Mouse (Mus musculus) neural tube, embryonic 12.5 days (tissue): Measurements from ENCODE around the gene Zc3h18. TPM values are rescaled to one million over a fixed set of nuclear protein-coding genes. Genes with fewer than 3 reads are reported as not detected.
A peak's percentile ranks its signal among the peaks of the same experiment; 100 is the strongest.

Experiments
- ATAC-seq: fragments of 200-750 bp; cut with Nextera tagmentation; 2 replicates; pipeline ENCODE4 v1.8.0; 2017; ENCODE audit warnings: low read depth, mild to moderate bottlenecking, moderate TSS enrichment, moderate library complexity; ENCODE audit not compliant: low FRiP score
- H3K27ac ChIP-seq: fragments of 300-500 bp; sonication (generic); 2 replicates; pipeline ENCODE4 v1.5.1; 2016
- H3K27me3 ChIP-seq: fragments of 300-500 bp; sonication (generic); replicated peaks from 2 replicates; pipeline ENCODE4 v1.6.1; 2016; ENCODE audit warnings: mild to moderate bottlenecking
- H3K36me3 ChIP-seq: fragments of 300-500 bp; sonication (generic); 2 replicates; pipeline ENCODE4 v1.6.1; 2016; ENCODE audit warnings: mild to moderate bottlenecking
- H3K4me1 ChIP-seq: fragments of 300-500 bp; sonication (generic); 2 replicates; pipeline ENCODE4 v1.6.1; 2016
- H3K4me2 ChIP-seq: fragments of 300-500 bp; sonication (generic); replicated peaks from 2 replicates; pipeline ENCODE4 v1.6.1; 2016; ENCODE audit warnings: mild to moderate bottlenecking
- H3K4me3 ChIP-seq: fragments of 300-500 bp; sonication (generic); 2 replicates; pipeline ENCODE4 v1.5.1; 2016
- H3K9ac ChIP-seq: fragments of 300-500 bp; sonication (generic); 2 replicates; pipeline ENCODE4 v1.6.1; 2016; ENCODE audit warnings: mild to moderate bottlenecking
- H3K9me3 ChIP-seq: fragments of 300-500 bp; sonication (generic); 2 replicates; pipeline ENCODE4 v1.6.1; 2016; ENCODE audit warnings: mild to moderate bottlenecking
- WGBS: fragments of 180-500 bp; shearing (Covaris S2); methylation state at CpG from one replicate; pipeline ENCODE4 v1.1.7; 2016; 5-methylcytosine and 5-hydroxymethylcytosine counted together
- polyA plus RNA-seq: library from polyadenylated mRNA; unstranded; fragments of >200 nt; fragmentation: Nextera tagmentation; extraction: Ambion mirVana; gene quantifications from 2 replicates; pipeline ENCODE4 v1.2.1, GENCODE M21; 2016

Zc3h18 gene
- polyA plus RNA-seq, 1 experiment from 2014 or later: 62.4 TPM

DNA sequence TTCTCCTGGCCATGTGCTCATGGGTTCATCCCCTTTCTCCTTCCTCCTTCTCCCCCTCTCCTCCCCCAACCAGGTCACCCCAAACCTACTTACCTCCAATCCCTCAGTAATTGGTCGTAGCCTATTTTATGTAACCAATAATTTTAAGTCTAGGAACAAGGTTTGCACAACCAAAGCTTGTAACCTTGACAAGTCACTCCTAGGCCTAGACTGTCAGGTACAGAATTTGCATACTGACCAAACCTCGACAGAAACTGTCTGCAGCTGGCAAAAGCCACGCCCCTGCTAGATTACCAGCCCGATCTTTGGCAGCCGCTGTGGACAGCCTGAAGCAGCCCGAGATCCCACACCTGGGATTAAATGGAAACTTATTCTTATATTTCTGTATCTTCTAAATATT lies 4.7 kb upstream of the Zc3h18 start:
- Histone ChIP-seq H3K27me3 (no peaks in the 10 kb centered on the region), H3K4me2 (no peak overlapping the region), H3K9ac (no peak overlapping the region), H3K4me1 (no peaks in the 10 kb centered on the region), H3K27ac (no peak overlapping the region), H3K36me3 (no peaks in the 10 kb centered on the region), H3K9me3 (no peaks in the 10 kb centered on the region), H3K4me3 (no peak overlapping the region)
- WGBS: 75% methylated on average over 6 of the region's 6 CpGs
- no peak for ATAC-seq

DNA sequence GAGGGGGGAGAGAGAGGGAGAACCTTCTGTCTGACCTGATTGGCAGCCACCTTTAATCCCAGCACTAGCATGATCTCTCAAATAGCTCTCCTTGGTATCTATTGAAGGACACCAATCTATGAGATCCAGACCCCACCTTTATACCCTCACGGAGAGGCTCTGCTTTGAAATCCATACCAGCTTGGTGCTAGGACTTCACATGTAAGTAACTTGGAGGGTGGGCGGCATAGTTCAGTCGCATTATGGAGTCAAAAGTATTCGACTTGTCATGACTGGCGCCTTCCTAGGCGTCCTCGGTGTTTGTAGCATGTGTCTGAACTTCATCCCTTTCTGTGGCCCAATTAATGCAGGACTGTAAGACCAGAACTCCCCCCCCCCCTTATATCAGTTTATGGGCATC lies 1.1 kb upstream of the Zc3h18 start:
- H3K4me1 ChIP-seq: peaks cover 14% of the 10 kb centered on the region
- no peaks in the 10 kb centered on the region for H3K9me3 ChIP-seq
- WGBS: 88% methylated on average over 7 of the region's 7 CpGs
- H3K4me3 ChIP-seq: no peak overlapping the region
- no peak overlapping the region for H3K27ac ChIP-seq
- no peak for ATAC-seq
- H3K36me3 ChIP-seq: peaks cover 8% of the 10 kb centered on the region
- H3K4me2 ChIP-seq: peak overlapping the region; percentile 89
- H3K9ac ChIP-seq: no peak overlapping the region
- H3K27me3 ChIP-seq: no peaks in the 10 kb centered on the region

DNA sequence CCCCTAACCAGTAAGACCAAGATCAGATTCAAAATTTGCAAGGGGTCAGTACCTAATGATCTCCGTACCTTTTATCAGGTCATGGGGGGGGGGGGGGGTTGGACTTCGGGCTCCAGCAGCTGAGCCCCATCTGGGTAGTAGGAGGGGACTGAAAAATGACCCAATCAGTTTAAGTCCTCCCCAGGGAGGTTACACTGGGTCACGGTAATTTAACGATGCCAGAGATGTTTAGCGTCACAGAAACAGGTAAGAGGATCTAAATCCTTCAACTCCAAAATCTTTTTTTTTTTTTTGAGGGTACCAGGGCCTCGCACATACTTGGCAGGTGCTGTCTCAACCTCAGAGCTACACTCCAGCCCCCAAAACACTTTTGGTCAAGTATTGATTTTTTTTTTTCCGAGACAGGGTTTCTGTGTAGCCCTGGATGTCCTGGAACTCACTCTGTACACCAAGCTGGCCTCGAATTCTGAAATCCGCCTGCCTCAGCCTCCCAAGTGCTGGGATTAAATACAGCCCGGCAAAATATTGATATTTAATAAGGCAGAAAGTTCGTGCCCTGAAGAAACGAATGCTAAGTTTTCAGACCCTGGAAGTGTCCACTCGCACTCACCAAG lies 551 bp upstream of the Zc3h18 start:
- 27% methylated on average over 13 of the region's 13 CpGs for WGBS
- ATAC-seq: peak; percentile 42

DNA sequence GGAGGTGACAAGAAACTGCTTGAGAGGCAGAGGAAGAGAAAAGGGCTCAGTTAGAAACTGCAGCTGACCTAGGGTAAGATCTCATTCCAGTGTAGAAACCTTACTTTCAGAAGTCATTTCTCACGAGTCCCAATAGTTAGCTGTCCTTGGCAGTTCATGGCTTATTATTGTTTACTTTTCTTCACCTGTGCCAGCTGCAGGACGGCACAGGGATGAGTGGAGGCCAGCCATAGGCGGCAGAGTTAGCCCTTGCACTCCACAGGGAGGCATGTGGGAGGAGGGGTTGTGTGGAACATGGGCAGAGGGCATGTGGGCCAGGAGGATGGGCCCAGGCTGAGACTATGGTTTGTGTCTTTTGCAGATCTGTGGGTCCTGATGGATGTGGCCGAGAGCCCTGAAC lies 6.6 kb downstream of the Zc3h18 start:
- Histone ChIP-seq H3K9ac (no peak overlapping the region), H3K4me1 (peaks cover 3% of the 10 kb centered on the region), H3K36me3 (peaks cover 56% of the 10 kb centered on the region), H3K4me2 (no peak overlapping the region), H3K27me3 (no peaks in the 10 kb centered on the region), H3K4me3 (no peak overlapping the region), H3K27ac (no peak overlapping the region), H3K9me3 (no peaks in the 10 kb centered on the region)
- WGBS: 90% methylated on average over 4 of the region's 4 CpGs
- no peak for ATAC-seq

More for the DNA sequence above, 551 bp upstream of the Zc3h18 start:
- Histone ChIP-seq H3K27ac (no peak overlapping the region), H3K4me3 (peak overlapping the region; percentile 94), H3K9ac (no peak overlapping the region), H3K27me3 (no peaks in the 10 kb centered on the region), H3K4me2 (peak overlapping the region; percentile 89), H3K36me3 (peaks cover 8% of the 10 kb centered on the region), H3K4me1 (peaks cover 14% of the 10 kb centered on the region), H3K9me3 (no peaks in the 10 kb centered on the region)

DNA sequence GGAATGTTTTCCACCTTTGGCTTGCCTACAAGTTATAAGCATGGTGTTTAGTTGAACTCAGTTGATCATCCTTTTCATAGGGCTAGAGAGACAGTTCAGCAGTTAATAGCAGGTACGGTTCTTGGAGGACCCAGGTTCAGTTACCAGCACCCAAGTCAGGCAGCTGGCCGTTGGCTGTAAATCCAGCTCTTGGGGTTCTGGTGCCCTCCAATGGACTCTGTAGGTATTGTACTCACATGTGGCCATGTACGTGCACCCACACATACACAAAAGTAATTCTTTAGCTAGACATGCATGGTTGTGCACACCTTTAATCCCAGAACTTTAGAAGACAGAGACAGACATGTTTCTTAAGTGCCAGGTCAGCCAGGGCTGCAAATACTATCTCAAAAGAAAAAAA lies 12.9 kb downstream of the Zc3h18 start:
- Histone ChIP-seq H3K27ac (no peak overlapping the region), H3K36me3 (peaks cover 91% of the 10 kb centered on the region), H3K9ac (no peak overlapping the region), H3K4me1 (no peaks in the 10 kb centered on the region), H3K9me3 (no peaks in the 10 kb centered on the region), H3K4me2 (no peak overlapping the region), H3K4me3 (no peak overlapping the region), H3K27me3 (no peaks in the 10 kb centered on the region)
- WGBS: 87% methylated on average over 3 of the region's 3 CpGs
- ATAC-seq: no peak

DNA sequence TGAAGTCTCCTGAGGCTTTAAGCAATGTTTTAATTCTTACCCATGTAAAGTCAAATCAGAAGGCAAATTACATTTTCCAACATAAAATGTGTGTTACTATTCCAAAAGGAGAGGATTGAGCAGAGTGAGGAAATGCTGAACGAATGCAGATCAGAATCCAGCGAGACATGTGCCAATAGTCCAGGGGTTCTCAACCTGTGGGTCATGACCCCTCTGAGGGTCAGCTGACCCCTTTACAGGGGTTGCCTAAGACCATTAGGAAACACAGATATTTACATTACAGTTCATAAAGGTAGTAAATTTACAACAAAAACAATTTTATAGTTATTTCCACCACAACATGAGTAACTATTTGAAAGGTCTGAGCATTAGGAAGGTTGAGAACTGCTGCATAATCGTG lies 14.3 kb downstream of the Zc3h18 start:
- Histone ChIP-seq H3K4me1 (no peaks in the 10 kb centered on the region), H3K4me2 (no peak overlapping the region), H3K4me3 (no peak overlapping the region), H3K9me3 (no peaks in the 10 kb centered on the region), H3K9ac (no peak overlapping the region), H3K27me3 (no peaks in the 10 kb centered on the region), H3K27ac (no peak overlapping the region), H3K36me3 (peaks cover 81% of the 10 kb centered on the region)
- ATAC-seq: no peak
- 89% methylated on average over 3 of the region's 3 CpGs for WGBS

DNA sequence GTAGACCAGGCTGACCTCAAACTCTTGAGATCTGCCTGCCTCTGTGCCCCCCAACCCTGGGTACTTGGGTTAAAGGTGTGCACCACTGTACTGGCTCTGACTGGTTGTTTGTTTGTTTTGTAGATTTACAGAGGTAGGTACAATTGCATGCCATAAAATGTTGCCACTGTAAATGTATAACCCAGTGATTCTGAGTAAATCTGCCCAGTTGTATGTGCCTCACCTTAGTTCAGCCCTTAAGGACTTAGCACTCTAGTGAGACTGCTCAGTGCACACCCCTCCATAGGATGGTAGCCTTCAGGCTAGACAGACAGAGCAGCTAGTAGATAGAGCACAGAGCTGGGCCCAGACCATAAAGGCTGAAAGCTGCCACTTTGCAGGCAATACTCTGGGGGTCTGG lies 17.3 kb downstream of the Zc3h18 start:
- Histone ChIP-seq H3K4me1 (no peaks in the 10 kb centered on the region), H3K9ac (no peak overlapping the region), H3K27ac (no peak overlapping the region), H3K36me3 (peaks cover 68% of the 10 kb centered on the region), H3K4me3 (no peak overlapping the region), H3K27me3 (no peaks in the 10 kb centered on the region), H3K9me3 (no peaks in the 10 kb centered on the region), H3K4me2 (no peak overlapping the region)
- no peak for ATAC-seq

DNA sequence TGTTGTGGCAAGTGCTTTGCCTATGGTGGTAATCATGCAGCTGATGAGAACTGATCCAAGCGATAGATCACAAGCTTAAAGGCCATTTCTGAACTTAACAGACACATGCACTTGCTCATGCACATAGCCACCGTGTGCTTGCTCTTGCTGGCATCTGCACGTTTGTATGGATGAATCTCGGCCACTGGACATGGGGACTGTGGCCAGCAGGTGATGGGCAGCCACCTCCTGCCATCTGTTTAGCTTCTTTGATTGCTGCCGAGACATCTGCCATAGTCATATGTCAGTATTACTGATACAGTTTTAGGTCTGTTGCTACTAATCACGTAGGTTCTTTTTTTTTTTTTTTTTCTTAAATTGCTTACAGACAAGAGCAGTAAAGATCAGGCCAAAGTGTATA lies 18.9 kb downstream of the Zc3h18 start:
- H3K4me2 ChIP-seq: no peak overlapping the region
- no peaks in the 10 kb centered on the region for H3K27me3 ChIP-seq
- H3K4me1 ChIP-seq: no peaks in the 10 kb centered on the region
- H3K36me3 ChIP-seq: peaks cover 70% of the 10 kb centered on the region
- 86% methylated on average over 6 of the region's 6 CpGs for WGBS
- no peak for ATAC-seq
- H3K9ac ChIP-seq: no peak overlapping the region
- no peaks in the 10 kb centered on the region for H3K9me3 ChIP-seq
- no peak overlapping the region for H3K4me3 ChIP-seq
- no peak overlapping the region for H3K27ac ChIP-seq

DNA sequence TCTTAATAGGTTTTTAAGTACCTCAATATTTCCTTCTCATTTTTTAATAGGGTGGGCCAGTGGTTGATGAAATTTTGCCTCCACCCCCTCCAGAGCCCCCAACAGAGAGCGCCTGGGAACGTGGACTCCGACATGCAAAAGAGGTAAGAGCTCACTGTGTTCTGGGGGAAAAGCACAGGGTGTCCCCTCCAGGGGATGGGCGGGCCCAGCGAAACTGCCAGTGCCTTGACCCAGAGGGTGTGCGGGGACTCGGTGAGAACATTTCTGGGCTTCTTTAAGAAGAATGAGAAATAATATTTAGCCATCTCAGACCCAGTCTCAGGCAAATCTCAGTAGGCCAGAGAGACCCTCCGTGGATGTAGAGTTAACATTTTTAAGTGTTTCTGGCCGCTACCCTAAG lies 21.8 kb downstream of the Zc3h18 start:
- Histone ChIP-seq H3K9ac (no peak overlapping the region), H3K4me3 (no peak overlapping the region), H3K9me3 (no peaks in the 10 kb centered on the region), H3K27me3 (no peaks in the 10 kb centered on the region), H3K4me1 (no peaks in the 10 kb centered on the region), H3K36me3 (peaks cover 76% of the 10 kb centered on the region), H3K4me2 (no peak overlapping the region), H3K27ac (no peak overlapping the region)
- ATAC-seq: no peak
- WGBS: 94% methylated on average over 9 of the region's 9 CpGs

DNA sequence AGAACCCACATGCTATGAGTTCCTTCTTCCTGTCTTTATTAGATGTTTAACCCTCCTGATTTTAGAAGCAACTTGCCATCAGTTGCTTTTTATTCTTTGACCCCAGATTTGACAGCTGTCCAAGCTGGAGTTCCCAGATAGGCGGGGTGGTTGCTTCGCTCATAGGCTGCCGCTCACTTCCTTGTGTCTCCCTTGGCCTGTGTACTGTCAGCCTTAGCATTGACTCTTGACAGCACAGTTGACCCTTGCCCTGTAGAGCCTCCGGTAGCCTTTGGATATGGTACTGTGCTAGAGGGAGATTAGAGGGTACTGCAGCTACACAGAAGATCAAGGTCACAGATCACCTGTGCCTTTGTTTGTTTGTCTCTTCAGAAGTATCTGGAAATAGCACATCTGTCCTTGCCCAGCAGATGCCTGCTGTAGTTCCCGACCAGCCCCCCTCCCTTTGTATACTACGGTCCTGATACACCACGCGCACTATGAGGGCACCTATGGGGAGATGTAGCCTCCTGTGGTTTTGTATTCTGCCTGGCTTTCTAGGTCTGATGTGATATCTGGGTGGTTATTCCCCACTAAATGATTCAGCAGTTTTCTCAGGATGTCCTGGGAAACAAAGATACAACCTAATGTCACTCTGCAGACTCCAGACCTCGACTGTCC lies 28.9 kb downstream of the Zc3h18 start:
- no peaks in the 10 kb centered on the region for H3K9me3 ChIP-seq
- H3K4me3 ChIP-seq: no peak overlapping the region
- H3K9ac ChIP-seq: no peak overlapping the region
- H3K27me3 ChIP-seq: no peaks in the 10 kb centered on the region
- 93% methylated on average over 9 of the region's 9 CpGs for WGBS
- peaks cover 98% of the 10 kb centered on the region for H3K36me3 ChIP-seq
- H3K4me2 ChIP-seq: no peak overlapping the region
- ATAC-seq: no peak
- no peak overlapping the region for H3K27ac ChIP-seq
- H3K4me1 ChIP-seq: no peaks in the 10 kb centered on the region

DNA sequence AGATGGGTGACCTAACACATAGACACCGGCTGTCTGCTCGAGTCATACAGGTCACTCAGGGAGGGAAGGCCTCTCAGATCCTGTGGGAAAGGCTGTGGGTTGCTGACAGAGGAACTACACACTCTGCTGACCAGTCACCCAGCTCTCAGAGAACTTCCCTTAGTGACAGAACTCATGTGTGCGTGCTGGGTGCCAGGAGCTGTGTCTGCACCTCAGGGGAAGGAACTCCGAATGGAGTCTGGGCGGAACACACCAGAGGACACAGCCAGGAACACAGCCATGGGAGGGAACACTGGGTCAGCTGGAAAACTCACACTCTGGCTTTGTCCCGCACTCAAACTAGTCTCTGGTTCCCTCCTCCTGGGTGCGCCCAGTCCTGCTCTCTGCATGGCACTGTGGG lies 31.3 kb downstream of the Zc3h18 start:
- no peaks in the 10 kb centered on the region for H3K4me1 ChIP-seq
- no peak overlapping the region for H3K4me2 ChIP-seq
- no peak overlapping the region for H3K9ac ChIP-seq
- 95% methylated on average over 7 of the region's 7 CpGs for WGBS
- no peak overlapping the region for H3K27ac ChIP-seq
- no peaks in the 10 kb centered on the region for H3K27me3 ChIP-seq
- no peak for ATAC-seq
- no peak overlapping the region for H3K4me3 ChIP-seq
- H3K9me3 ChIP-seq: no peaks in the 10 kb centered on the region
- H3K36me3 ChIP-seq: peaks cover 98% of the 10 kb centered on the region

DNA sequence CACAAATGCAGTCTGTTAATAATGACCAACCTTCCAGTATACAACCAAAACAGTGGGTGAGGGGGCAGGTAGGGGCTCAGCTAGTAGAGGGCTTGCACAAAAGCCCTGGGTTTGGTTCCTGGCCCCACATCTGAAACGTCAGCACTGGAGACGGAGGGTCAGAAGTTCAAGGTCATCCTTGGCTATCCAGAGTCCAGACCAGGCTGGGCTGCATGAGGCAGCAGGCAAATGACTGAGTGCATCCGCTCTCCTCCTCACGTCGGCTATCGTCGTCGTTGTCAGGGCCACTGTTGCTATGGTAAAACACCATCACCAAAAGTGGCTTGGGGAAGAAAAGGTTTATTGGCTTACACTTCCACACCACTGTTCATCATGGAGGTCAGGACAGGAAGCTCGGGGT lies 37.9 kb downstream of the Zc3h18 start:
- no peak overlapping the region for H3K4me3 ChIP-seq
- no peak overlapping the region for H3K27ac ChIP-seq
- no peak for ATAC-seq
- H3K4me1 ChIP-seq: no peaks in the 10 kb centered on the region
- no peaks in the 10 kb centered on the region for H3K9me3 ChIP-seq
- no peak overlapping the region for H3K4me2 ChIP-seq
- 91% methylated on average over 9 of the region's 9 CpGs for WGBS
- H3K9ac ChIP-seq: no peak overlapping the region
- H3K27me3 ChIP-seq: no peaks in the 10 kb centered on the region
- peaks cover 97% of the 10 kb centered on the region for H3K36me3 ChIP-seq

DNA sequence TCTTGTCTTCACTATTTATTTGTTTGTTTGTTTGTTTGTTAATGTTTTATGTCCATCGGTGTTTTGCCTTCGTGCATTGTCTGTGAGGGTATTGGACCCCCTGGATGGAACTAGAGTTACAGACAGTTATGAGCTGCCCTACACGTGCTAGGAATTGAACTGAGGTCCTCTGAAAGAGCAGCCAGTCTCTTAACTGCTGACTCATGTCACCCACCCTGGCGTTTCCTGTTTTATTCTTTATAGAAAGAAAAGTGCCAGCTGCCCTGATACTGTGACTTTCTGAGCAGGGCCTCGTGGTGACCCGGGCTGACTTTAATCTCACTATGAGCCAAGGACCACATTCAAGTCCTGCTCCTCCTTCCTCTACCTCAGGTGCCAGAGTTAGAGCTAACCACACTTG lies 39.1 kb downstream of the Zc3h18 start:
- H3K4me2 ChIP-seq: no peak overlapping the region
- peaks cover 88% of the 10 kb centered on the region for H3K36me3 ChIP-seq
- no peak overlapping the region for H3K4me3 ChIP-seq
- H3K4me1 ChIP-seq: no peaks in the 10 kb centered on the region
- no peak overlapping the region for H3K9ac ChIP-seq
- H3K27me3 ChIP-seq: no peaks in the 10 kb centered on the region
- no peaks in the 10 kb centered on the region for H3K9me3 ChIP-seq
- WGBS: 92% methylated on average over 6 of the region's 6 CpGs
- ATAC-seq: no peak
- no peak overlapping the region for H3K27ac ChIP-seq
